9 mouse cellular contexts compared by ENCODE assay signal in genomic region chr9:44508721-44509486, GRCm38 (mm10). TPM values are rescaled to one million over a fixed set of nuclear protein-coding genes. Genes with fewer than 3 reads are reported as not detected.
A peak's percentile ranks its signal among the peaks of the same experiment; 100 is the strongest.
DNase-seq lines count a peak whose midpoint lies in the region; ATAC-seq and TF ChIP-seq lines count a peak whose summit lies in the region.
"Had no signal": no experiment of that assay in that cellular context is flagged by ENCODE, and none has a peak within 500 bp of the region (broad histone marks: within the 10 kb centered on the region; RNA-seq: fewer than 3 reads in every experiment).

No protein-coding gene starts in this region.

- no peak for ATAC-seq in lung, embryonic 16.5 days (ENCODE audit: low read depth)
- ATAC-seq in hindbrain, embryonic 13.5 days (ENCODE audit: low FRiP score), result no peak
- ATAC-seq in lung, postnatal 0 days, result no peak

- peak overlapping the region; percentile 44; the same call in 1 of the 2 replicates for H3K4me2 ChIP-seq in lung, embryonic 16.5 days (ENCODE audit: low read depth, low read length)
- H3K4me2 ChIP-seq in hindbrain, embryonic 13.5 days, result peak overlapping the region; percentile 50
- H3K4me2 ChIP-seq in lung, postnatal 0 days (replicated peaks; ENCODE audit: low read depth, low read length), result peak overlapping the region; percentile 60

- no peaks in the 10 kb centered on the region for H3K27me3 ChIP-seq in lung, embryonic 16.5 days (ENCODE audit: control insufficient read depth, insufficient read depth, low read depth, low read length)
- peaks cover 11% of the 10 kb centered on the region for H3K27me3 ChIP-seq in hindbrain, embryonic 13.5 days
- no peaks in the 10 kb centered on the region for H3K27me3 ChIP-seq in lung, postnatal 0 days (replicated peaks; ENCODE audit: insufficient read depth, low read length)

- peaks cover 30% of the 10 kb centered on the region for H3K36me3 ChIP-seq in lung, embryonic 16.5 days (ENCODE audit: control insufficient read depth, insufficient read depth, low read length)
- peaks cover 51% of the 10 kb centered on the region for H3K36me3 ChIP-seq in hindbrain, embryonic 13.5 days
- H3K36me3 ChIP-seq in lung, postnatal 0 days (ENCODE audit: insufficient read depth, low read length), result peaks cover 34% of the 10 kb centered on the region

- H3K4me1 ChIP-seq in lung, embryonic 16.5 days (replicated peaks; ENCODE audit: control insufficient read depth, insufficient read depth, low read length), result peaks cover 35% of the 10 kb centered on the region
- peaks cover 50% of the 10 kb centered on the region for H3K4me1 ChIP-seq in hindbrain, embryonic 13.5 days (replicated peaks)
- H3K4me1 ChIP-seq in lung, postnatal 0 days (ENCODE audit: insufficient read depth, low read depth, low read length), result peaks cover 26% of the 10 kb centered on the region; the same call in 1 of the 2 replicates

- peak overlapping the region; percentile 11 for H3K9ac ChIP-seq in lung, embryonic 16.5 days (ENCODE audit: low read length)
- peak overlapping the region; percentile 21 for H3K9ac ChIP-seq in hindbrain, embryonic 13.5 days
- H3K9ac ChIP-seq in lung, postnatal 0 days (replicated peaks; ENCODE audit: low read depth), result peak overlapping the region; percentile 23; the same call in 1 of the 2 replicates

- TF ChIP-seq CTCF in lung, postnatal 0 days (IDR thresholded peaks at IDR 0.05), result no peak

- no peak for TF ChIP-seq EP300 in lung, postnatal 0 days (IDR thresholded peaks at IDR 0.05)

- WGBS in lung, embryonic 16.5 days, result 74% methylated on average over 19 of the region's 19 CpGs
- WGBS in hindbrain, embryonic 13.5 days, result 78% methylated on average over 19 of the region's 19 CpGs
- WGBS in lung, postnatal 0 days, result 75% methylated on average over 18 of the region's 19 CpGs

- no peaks in the 10 kb centered on the region for H3K9me3 ChIP-seq in lung, embryonic 16.5 days (ENCODE audit: control insufficient read depth, low read length)
- no peaks in the 10 kb centered on the region for H3K9me3 ChIP-seq in hindbrain, embryonic 13.5 days
- H3K9me3 ChIP-seq in lung, postnatal 0 days (ENCODE audit: low read length), result no peaks in the 10 kb centered on the region

- H3K4me3 ChIP-seq in lung, embryonic 16.5 days (ENCODE audit: low read length), result no peak overlapping the region
- no peak overlapping the region for H3K4me3 ChIP-seq in hindbrain, embryonic 13.5 days
- H3K4me3 ChIP-seq in lung, postnatal 0 days (ENCODE audit: low read depth, low read length), result no peak overlapping the region

- DNase-seq in adrenal gland, adult (ENCODE audit: inconsistent age in 2 of 2, low spot score in 1 of 2), result peak; percentile 20 to 40
- no peak for DNase-seq in adrenal gland, adult 18-20 months (ENCODE audit: low spot score in 2 of 2)
- DNase-seq in lung, postnatal 25 days (ENCODE audit: low spot score), result no peak
- no peak for DNase-seq in lung, postnatal 0 days (ENCODE audit: low spot score)
- DNase-seq in embryo, embryonic 11 days, result no peak
- DNase-seq in right cerebral cortex, adult 18-20 months, result no peak

- peak overlapping the region; percentile 62; the same call in 1 of the 2 replicates for H3K27ac ChIP-seq in lung, embryonic 16.5 days (ENCODE audit: low read length)
- peak overlapping the region; percentile 52 for H3K27ac ChIP-seq in hindbrain, embryonic 13.5 days
- H3K27ac ChIP-seq in lung, postnatal 0 days (ENCODE audit: low read length), result no peak overlapping the region

RNA-seq across cellular contexts. Expression of gene Bcl9l, which starts 26.3 kb away (rescaled TPM):
- total RNA-seq in adrenal gland, adult 18-20 months (2021), result 10 to 100 TPM; 41.3 to 46.6 TPM
- 14.1 and 16.1 TPM in 2 replicates for polyA plus RNA-seq in lung, embryonic 16.5 days (2015; fragmentation: Nextera tagmentation; extraction: Ambion mirVana)
- 8.6 TPM in 2 replicates for polyA plus RNA-seq in hindbrain, embryonic 13.5 days (2015; fragmentation: Nextera tagmentation; extraction: Ambion mirVana)
- polyA plus RNA-seq in lung, postnatal 0 days (2015; fragmentation: Nextera tagmentation; extraction: Ambion mirVana), result 10.7 and 12.3 TPM in 2 replicates

RNA-seq across cellular contexts. Expression of gene Cxcr5, which starts 52.8 kb away (rescaled TPM):
- total RNA-seq in adrenal gland, adult 18-20 months (2021), result under 1 TPM; 0.16 to 0.40 TPM
- polyA plus RNA-seq in lung, embryonic 16.5 days (2015; fragmentation: Nextera tagmentation; extraction: Ambion mirVana), result 0.08 and 0.29 TPM in 2 replicates
- polyA plus RNA-seq in hindbrain, embryonic 13.5 days (2015; fragmentation: Nextera tagmentation; extraction: Ambion mirVana), result 0.10 TPM in 1 of 2 replicates, not detected in the other
- 0.17 TPM in 2 replicates for polyA plus RNA-seq in lung, postnatal 0 days (2015; fragmentation: Nextera tagmentation; extraction: Ambion mirVana)
- total RNA-seq: layer of hippocampus, adult 8-10 months had no signal

RNA-seq across cellular contexts. Expression of gene Upk2, which starts 54.1 kb away (rescaled TPM):
- not detected for total RNA-seq in adrenal gland, adult 18-20 months (2021)
- 1.8 and 2.0 TPM in 2 replicates for polyA plus RNA-seq in lung, embryonic 16.5 days (2015; fragmentation: Nextera tagmentation; extraction: Ambion mirVana)
- polyA plus RNA-seq in hindbrain, embryonic 13.5 days (2015; fragmentation: Nextera tagmentation; extraction: Ambion mirVana), result not detected in 2 replicates
- polyA plus RNA-seq in lung, postnatal 0 days (2015; fragmentation: Nextera tagmentation; extraction: Ambion mirVana), result 2.2 and 2.3 TPM in 2 replicates
- total RNA-seq: layer of hippocampus, adult 8-10 months had no signal

Comparison
In these comparisons a context has a peak if more than half of its experiments do, and no peak if none do; other contexts are left out.
1. DNase-seq: peak in adrenal gland, adult (2 of 2); none in adrenal gland, adult 18-20 months (0 of 2), lung, postnatal 25 days (single experiment), lung, postnatal 0 days (single experiment), embryo, embryonic 11 days (single experiment) and right cerebral cortex, adult 18-20 months (single experiment).
2. Peak in every context shown above with its lines, with median percentiles within 50 percentile points of each other: H3K4me2 ChIP-seq and H3K9ac ChIP-seq.